Mouse (Mus musculus): ENCODE measurements around the gene Usp9y.

The Usp9y gene

GRCm38 (mm10) chrY:1459682-1460081 lies at the start of gene Usp9y:
TSS of gene Usp9y (minus strand) at chrY:1459782.
- in situ Hi-C loops (cut with MboI; ENCODE audit: low pct_unique_long_range_greater_than_20kb in 1 of 2, low sequenced_read_pairs in 2 of 2, unreplicated experiment in 1 of 2) = no loop called here

- in situ Hi-C loops (cut with MboI; ENCODE audit: low pct_unique_long_range_greater_than_20kb in 1 of 2, low sequenced_read_pairs in 2 of 2, unreplicated experiment in 1 of 2) = no loop called here
Observed at GRCm38 (mm10) chrY:1293708-1294107, 165.9 kb downstream of the Usp9y start.

- in situ Hi-C loops (cut with MboI; ENCODE audit: low pct_unique_long_range_greater_than_20kb in 1 of 2, low sequenced_read_pairs in 2 of 2, unreplicated experiment in 1 of 2) = no loop called here
Observed at GRCm38 (mm10) chrY:1286171-1286795, 173.3 kb downstream of the Usp9y start, which contains the start of gene Ddx3y. TSS of gene Ddx3y (minus strand) at chrY:1286629.

- in situ Hi-C loops (cut with MboI; ENCODE audit: low pct_unique_long_range_greater_than_20kb in 1 of 2, low sequenced_read_pairs in 2 of 2, unreplicated experiment in 1 of 2) = no loop called here
Observed at GRCm38 (mm10) chrY:1285735-1286134, 173.8 kb downstream of the Usp9y start.

Data from mouse embryonic stem cell (cell line).